Mouse (Mus musculus) kidney, postnatal 25 days (tissue): ENCODE data around the gene Cep295.
"Not testable (repeated sequence)": the region's sequence is repeated elsewhere in the genome, so short reads cannot be mapped to it uniquely, and the experiment has no call there.

Experiments
- DNase-seq, 2 experiments: peaks; one replicate each; pipeline ENCODE4 v3.0.0; 2021; ENCODE audit warnings: mixed read lengths in 2 of 2

Cep295 gene

GRCm38 (mm10) chr9:15306398-15307119 is 51.0 kb downstream of the Cep295 start, which contains the start of gene 4931406C07Rik:
Gene 4931406C07Rik (minus strand): TSS chr9:15306448.
- no peak for DNase-seq

DNA sequence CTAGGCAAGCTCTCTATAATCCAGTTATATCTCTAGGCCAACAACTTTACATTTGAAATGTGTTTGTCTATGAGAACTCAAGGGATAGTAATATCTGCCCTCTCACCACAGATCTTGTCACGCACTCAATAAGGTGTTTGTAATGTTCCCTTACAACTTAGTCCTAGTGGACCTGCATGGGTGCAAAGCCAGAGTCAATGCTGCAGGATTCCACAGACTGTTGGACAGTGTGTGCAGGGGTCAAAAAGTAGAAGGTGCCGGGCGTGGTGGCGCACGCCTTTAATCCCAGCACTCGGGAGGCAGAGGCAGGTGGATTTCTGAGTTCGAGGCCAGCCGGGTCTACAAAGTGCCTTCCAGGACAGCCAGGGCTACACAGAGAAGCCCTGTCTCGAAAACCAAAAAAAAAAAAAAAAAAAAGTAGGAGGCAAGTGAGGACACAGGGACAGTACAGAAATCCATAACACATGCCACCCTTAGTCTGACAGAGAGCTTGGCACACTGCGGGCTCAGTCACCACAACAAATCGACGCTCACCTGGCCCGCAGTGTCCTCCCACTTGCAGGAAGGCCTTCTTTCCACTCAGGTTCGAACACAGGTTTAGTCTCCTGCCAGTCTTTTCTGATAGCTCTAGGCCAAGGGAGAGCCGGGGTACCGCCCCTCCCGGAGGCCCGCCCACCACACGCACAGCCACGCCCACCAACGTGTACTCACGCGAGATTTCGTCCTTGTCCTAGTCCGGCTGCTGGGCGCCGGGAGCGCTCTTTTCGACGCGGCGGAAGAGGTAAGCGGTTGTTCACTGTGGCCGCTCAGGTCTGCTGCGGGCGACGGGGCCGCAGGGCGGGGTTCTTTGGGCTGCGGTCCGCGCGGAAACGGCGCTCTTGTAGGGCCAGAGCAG is 51.8 kb downstream of the Cep295 start, which contains the start of gene Taf1d:
TSS of gene Taf1d (plus strand) at position 712 of the 895 bp plus-strand sequence.
- DNase-seq = peak; percentile 97 to 99

DNA sequence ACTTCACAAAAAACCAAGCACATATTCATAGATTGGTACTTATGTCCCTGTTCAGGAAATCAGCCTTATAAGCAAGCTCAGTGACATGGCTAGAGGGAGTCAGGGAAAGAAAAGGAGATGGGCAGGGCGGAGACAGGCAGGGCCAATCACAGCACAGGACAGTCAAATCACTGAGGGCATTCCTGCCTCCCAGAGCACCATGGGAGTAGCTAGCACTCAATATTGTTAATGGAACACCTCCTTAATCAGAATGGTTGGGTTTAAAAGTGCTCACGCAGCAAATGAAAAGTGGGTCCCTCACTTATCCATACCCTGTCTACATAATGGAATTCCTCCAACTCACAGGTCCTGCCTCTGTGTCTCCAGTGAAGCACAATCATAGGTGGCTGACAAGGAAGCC is 54.7 kb downstream of the Cep295 start:
- peak; percentile 65 to 90 for DNase-seq

- DNase-seq = not testable (repeated sequence)
Observed at GRCm38 (mm10) chr9:15302006-15302405, 55.6 kb downstream of the Cep295 start.

DNA sequence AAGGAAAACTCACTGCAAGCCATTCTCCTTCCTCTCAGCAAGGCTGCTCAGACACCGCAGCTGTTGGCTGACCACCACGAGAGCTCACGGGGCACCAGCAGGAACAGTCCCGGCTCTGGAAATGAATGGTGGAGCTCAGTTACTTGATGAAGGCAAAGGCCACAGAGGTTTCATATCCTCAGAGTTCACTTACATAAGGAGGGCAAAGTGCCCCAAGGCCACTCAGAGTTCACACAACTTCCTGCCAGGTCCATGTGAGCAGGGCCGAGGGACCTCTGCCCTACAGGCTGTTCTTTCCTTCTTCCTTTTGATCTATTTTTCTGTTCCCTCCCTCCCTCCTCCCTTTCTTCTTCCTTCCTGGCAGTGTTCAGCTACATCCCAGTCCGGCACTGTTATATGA is 56.2 kb downstream of the Cep295 start:
- DNase-seq = peak; percentile 78 to 94

DNA sequence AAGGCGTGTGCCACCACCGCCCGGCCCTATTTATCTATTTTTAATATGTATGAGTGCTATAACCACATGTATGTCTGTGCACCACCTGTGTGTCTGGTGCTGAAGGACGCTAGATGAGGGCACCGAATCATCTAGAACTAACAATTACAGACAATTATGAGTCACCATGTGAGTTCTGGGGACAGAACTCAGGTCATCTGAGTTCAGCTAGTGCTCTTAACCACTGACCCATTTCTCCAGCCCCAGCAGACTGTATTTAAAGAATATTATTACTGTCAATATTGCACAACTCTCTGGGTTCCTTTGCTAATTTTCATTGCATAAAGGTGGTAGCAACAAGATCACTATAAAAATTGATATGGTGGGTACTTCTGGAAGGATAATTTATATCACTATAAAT is 57.5 kb downstream of the Cep295 start:
- DNase-seq = no peak

GRCm38 (mm10) chr9:15298451-15298850 is 59.1 kb downstream of the Cep295 start:
- DNase-seq = no peak

DNA sequence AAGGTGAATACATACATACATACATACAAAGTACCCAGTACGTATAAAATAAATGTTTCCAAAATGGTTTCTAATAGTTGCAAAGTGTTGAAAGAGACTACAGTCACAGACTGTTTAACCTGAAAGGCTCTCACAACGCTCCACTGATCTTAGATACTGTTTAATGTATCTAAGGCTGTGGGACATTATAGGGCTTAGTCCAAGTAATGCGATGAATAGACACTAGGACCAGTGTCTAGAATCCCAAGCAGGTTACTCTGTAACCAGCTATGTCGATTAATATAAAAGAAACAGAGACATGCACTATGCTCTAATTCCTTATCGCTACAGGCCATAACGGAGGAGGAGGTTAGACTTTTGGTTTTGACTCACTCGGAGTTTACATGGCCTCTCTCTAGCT is 60.5 kb downstream of the Cep295 start:
- no peak for DNase-seq

GRCm38 (mm10) chr9:15289251-15289650 is 68.3 kb downstream of the Cep295 start:
- no peak for DNase-seq

- no peak for DNase-seq
Observed at GRCm38 (mm10) chr9:15288402-15288801, 69.2 kb downstream of the Cep295 start.

- DNase-seq = no peak
Observed at GRCm38 (mm10) chr9:15287846-15288245, 69.7 kb downstream of the Cep295 start.

GRCm38 (mm10) chr9:15285443-15285842 is 72.1 kb downstream of the Cep295 start:
- peak in 1 of 2 experiments; percentile 54 for DNase-seq

DNA sequence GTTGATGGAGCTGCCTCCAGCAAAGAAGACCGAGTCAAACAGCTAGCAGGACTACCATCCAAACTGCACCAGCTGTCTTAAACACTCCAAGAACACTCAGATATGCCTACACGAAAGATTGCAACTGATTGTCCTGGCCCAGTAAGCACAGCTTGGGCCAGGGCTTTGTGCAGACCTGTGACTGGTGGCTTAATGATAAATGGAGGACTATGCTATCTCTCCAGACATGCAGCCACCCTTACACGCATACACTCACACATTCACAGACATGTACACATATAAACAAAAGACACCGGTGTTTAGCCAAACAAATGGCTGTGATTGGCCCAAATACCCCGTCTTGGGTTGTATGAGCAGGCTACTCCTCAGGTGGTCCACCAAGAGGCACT is 77.1 kb downstream of the Cep295 start:
- no peak for DNase-seq

DNA sequence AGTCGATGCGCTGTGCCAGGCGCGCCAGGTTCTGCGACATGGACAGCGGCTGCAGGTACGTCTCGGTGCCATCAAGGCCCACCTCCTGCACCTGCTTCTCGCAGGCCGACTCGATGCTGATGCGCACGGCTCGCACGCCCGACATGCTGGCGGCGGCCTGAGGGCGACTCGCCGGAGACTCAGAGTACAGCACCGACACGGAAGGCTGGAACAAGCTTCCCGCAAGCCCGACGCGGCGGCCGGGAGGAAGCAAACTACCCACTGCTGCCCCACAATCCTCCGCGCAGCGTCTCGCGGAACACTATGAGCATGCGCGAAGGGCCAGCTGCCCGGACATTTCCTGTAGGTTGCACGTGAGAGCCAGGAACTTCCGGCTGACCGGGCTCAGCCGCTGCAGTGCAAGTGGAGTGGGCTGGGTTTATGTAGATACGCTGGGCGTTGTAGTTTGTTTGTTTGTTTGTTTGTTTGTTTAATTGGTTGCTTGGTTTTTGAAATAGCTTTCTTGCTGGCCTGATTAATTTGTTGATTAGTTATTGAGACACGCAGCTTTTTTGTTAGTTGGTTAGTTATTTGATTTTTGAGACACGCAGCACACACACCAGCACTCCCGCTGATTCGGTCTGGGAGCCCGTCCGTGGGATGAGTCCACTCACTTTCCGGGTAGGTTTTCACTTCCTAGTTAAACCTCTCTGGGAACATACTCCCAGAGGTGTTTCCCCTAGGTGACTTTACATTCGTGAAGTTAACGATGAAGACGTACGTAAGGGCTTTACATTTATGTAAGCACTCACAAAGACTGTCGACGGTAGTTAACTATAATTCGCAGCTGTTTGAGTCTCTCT is 77.7 kb downstream of the Cep295 start, which contains the start of gene Med17:
TSS of gene Med17 (minus strand) at position 283 of the 842 bp plus-strand sequence.
- DNase-seq = peak; percentile 94 to 97

GRCm38 (mm10) chr9:15279139-15279648 is 78.4 kb downstream of the Cep295 start:
- no peak for DNase-seq

- no peak for DNase-seq
Observed at GRCm38 (mm10) chr9:15278343-15278742, 79.2 kb downstream of the Cep295 start.

GRCm38 (mm10) chr9:15276855-15277254 is 80.7 kb downstream of the Cep295 start:
- DNase-seq = no peak

- no peak for DNase-seq
Observed at GRCm38 (mm10) chr9:15273981-15274380, 83.6 kb downstream of the Cep295 start.
